Mouse (Mus musculus) limb, embryonic 10.5 days (tissue): ENCODE measurements around the gene Tcte1. TPM values are rescaled to one million over a fixed set of nuclear protein-coding genes. Genes with fewer than 3 reads are reported as not detected.

ENCODE experiments used
- DNase-seq: peaks from one replicate; pipeline ENCODE4 v3.0.0-alpha.2; 2017; ENCODE audit warnings: low spot score
- H3K27ac ChIP-seq: fragments of 300-500 bp; sonication (generic); 2 replicates; pipeline ENCODE4 v1.5.1; 2016; ENCODE audit warnings: mild to moderate bottlenecking
- H3K27me3 ChIP-seq: fragments of 300-500 bp; sonication (generic); 2 replicates; pipeline ENCODE4 v1.6.1; 2016; ENCODE audit warnings: low read depth, mild to moderate bottlenecking; ENCODE audit not compliant: poor library complexity, severe bottlenecking
- H3K36me3 ChIP-seq: fragments of 300-500 bp; sonication (generic); 2 replicates; pipeline ENCODE4 v1.6.1; 2016; ENCODE audit warnings: mild to moderate bottlenecking, moderate library complexity
- H3K4me1 ChIP-seq: fragments of 300-500 bp; sonication (generic); 2 replicates; pipeline ENCODE4 v1.6.1; 2016
- H3K4me3 ChIP-seq: fragments of 300-500 bp; sonication (generic); 2 replicates; pipeline ENCODE4 v1.5.1; 2016; ENCODE audit warnings: mild to moderate bottlenecking, moderate library complexity
- H3K9me3 ChIP-seq: fragments of 300-500 bp; sonication (generic); replicated peaks from 2 replicates; pipeline ENCODE4 v1.6.1; 2016; ENCODE audit warnings: mild to moderate bottlenecking
- WGBS: fragments of 180-500 bp; shearing (Covaris S2); methylation state at CpG from one replicate; pipeline ENCODE4 v1.1.7; 2016; 5-methylcytosine and 5-hydroxymethylcytosine counted together
- polyA plus RNA-seq: library from polyadenylated mRNA; unstranded; fragments of >200 nt; fragmentation: Nextera tagmentation; extraction: Ambion mirVana; gene quantifications from 2 replicates; pipeline ENCODE4 v1.2.1, GENCODE M21; 2016

Tcte1 gene
- polyA plus RNA-seq, 1 experiment from 2014 or later: 1.5 TPM

GRCm38 (mm10) chr17:45498397-45498796 lies 24.8 kb upstream of the Tcte1 start:
- H3K4me3 ChIP-seq: no peak overlapping the region
- no peaks in the 10 kb centered on the region for H3K9me3 ChIP-seq
- no peaks in the 10 kb centered on the region for H3K36me3 ChIP-seq
- no peaks in the 10 kb centered on the region for H3K4me1 ChIP-seq
- no peak for DNase-seq
- no peak overlapping the region for H3K27ac ChIP-seq
- H3K27me3 ChIP-seq: no peaks in the 10 kb centered on the region
- 87% methylated on average over 13 of the region's 13 CpGs for WGBS

GRCm38 (mm10) chr17:45499516-45499915 lies 23.7 kb upstream of the Tcte1 start:
- no peaks in the 10 kb centered on the region for H3K4me1 ChIP-seq
- no peak for DNase-seq
- no peaks in the 10 kb centered on the region for H3K9me3 ChIP-seq
- H3K27me3 ChIP-seq: no peaks in the 10 kb centered on the region
- no peaks in the 10 kb centered on the region for H3K36me3 ChIP-seq
- H3K4me3 ChIP-seq: no peak overlapping the region
- H3K27ac ChIP-seq: no peak overlapping the region
- WGBS: 43% methylated on average over 2 of the region's 2 CpGs

- 43% methylated on average over 4 of the region's 4 CpGs for WGBS
- H3K4me3 ChIP-seq: no peak overlapping the region
- H3K27me3 ChIP-seq: no peaks in the 10 kb centered on the region
- H3K4me1 ChIP-seq: peaks cover under 1% of the 10 kb centered on the region; the same call in 1 of the 2 replicates
- no peak for DNase-seq
- no peaks in the 10 kb centered on the region for H3K9me3 ChIP-seq
- no peaks in the 10 kb centered on the region for H3K36me3 ChIP-seq
- no peak overlapping the region for H3K27ac ChIP-seq
Measured at GRCm38 (mm10) chr17:45500981-45501380, 22.3 kb upstream of the Tcte1 start.

GRCm38 (mm10) chr17:45502324-45502723 lies 20.9 kb upstream of the Tcte1 start:
- WGBS: 67% methylated on average over 4 of the region's 4 CpGs
- peaks cover 12% of the 10 kb centered on the region for H3K4me1 ChIP-seq
- no peaks in the 10 kb centered on the region for H3K27me3 ChIP-seq
- no peaks in the 10 kb centered on the region for H3K9me3 ChIP-seq
- no peak overlapping the region for H3K4me3 ChIP-seq
- DNase-seq: no peak
- H3K27ac ChIP-seq: no peak overlapping the region
- H3K36me3 ChIP-seq: no peaks in the 10 kb centered on the region

- no peaks in the 10 kb centered on the region for H3K9me3 ChIP-seq
- no peak overlapping the region for H3K27ac ChIP-seq
- 70% methylated on average over 5 of the region's 5 CpGs for WGBS
- no peak overlapping the region for H3K4me3 ChIP-seq
- peaks cover 2% of the 10 kb centered on the region for H3K36me3 ChIP-seq
- DNase-seq: no peak
- peaks cover 15% of the 10 kb centered on the region for H3K4me1 ChIP-seq
- H3K27me3 ChIP-seq: no peaks in the 10 kb centered on the region
Measured at GRCm38 (mm10) chr17:45503301-45503973, 19.8 kb upstream of the Tcte1 start.

- peaks cover 26% of the 10 kb centered on the region for H3K36me3 ChIP-seq
- H3K27ac ChIP-seq: no peak overlapping the region
- H3K9me3 ChIP-seq: no peaks in the 10 kb centered on the region
- H3K4me1 ChIP-seq: peaks cover 15% of the 10 kb centered on the region
- DNase-seq: no peak
- WGBS: 73% methylated on average over 6 of the region's 6 CpGs
- H3K4me3 ChIP-seq: no peak overlapping the region
- H3K27me3 ChIP-seq: no peaks in the 10 kb centered on the region
Measured at GRCm38 (mm10) chr17:45505941-45506465, 17.2 kb upstream of the Tcte1 start.

- under 1% methylated on average over 42 of the region's 42 CpGs for WGBS
- H3K36me3 ChIP-seq: peaks cover 33% of the 10 kb centered on the region
- peaks cover 15% of the 10 kb centered on the region for H3K4me1 ChIP-seq
- no peaks in the 10 kb centered on the region for H3K27me3 ChIP-seq
- peak; percentile 96 for DNase-seq
- H3K27ac ChIP-seq: peak within 1 kb of the TSS; percentile 95
- no peaks in the 10 kb centered on the region for H3K9me3 ChIP-seq
- peak within 1 kb of the TSS; percentile 83 for H3K4me3 ChIP-seq
Measured at GRCm38 (mm10) chr17:45506700-45507189, 16.5 kb upstream of the Tcte1 start, which contains the start of gene Aars2. Aars2 (plus strand) TSS chr17:45506841.

GRCm38 (mm10) chr17:45510871-45511270 lies 12.4 kb upstream of the Tcte1 start:
- no peak overlapping the region for H3K27ac ChIP-seq
- no peaks in the 10 kb centered on the region for H3K9me3 ChIP-seq
- H3K27me3 ChIP-seq: no peaks in the 10 kb centered on the region
- no peak for DNase-seq
- WGBS: 90% methylated on average over 4 of the region's 4 CpGs
- H3K36me3 ChIP-seq: peaks cover 46% of the 10 kb centered on the region
- peaks cover 19% of the 10 kb centered on the region for H3K4me1 ChIP-seq
- H3K4me3 ChIP-seq: no peak overlapping the region

GRCm38 (mm10) chr17:45511757-45512156 lies 11.5 kb upstream of the Tcte1 start:
- H3K9me3 ChIP-seq: no peaks in the 10 kb centered on the region
- no peak overlapping the region for H3K27ac ChIP-seq
- DNase-seq: no peak
- peaks cover 10% of the 10 kb centered on the region for H3K4me1 ChIP-seq
- H3K27me3 ChIP-seq: no peaks in the 10 kb centered on the region
- H3K36me3 ChIP-seq: peaks cover 54% of the 10 kb centered on the region
- WGBS: 92% methylated on average over 4 of the region's 4 CpGs
- no peak overlapping the region for H3K4me3 ChIP-seq

- no peak overlapping the region for H3K4me3 ChIP-seq
- no peak for DNase-seq
- peaks cover 8% of the 10 kb centered on the region; the same call in 1 of the 2 replicates for H3K4me1 ChIP-seq
- no peaks in the 10 kb centered on the region for H3K9me3 ChIP-seq
- H3K27ac ChIP-seq: no peak overlapping the region
- H3K36me3 ChIP-seq: peaks cover 70% of the 10 kb centered on the region
- no peaks in the 10 kb centered on the region for H3K27me3 ChIP-seq
- 51% methylated on average over 15 of the region's 15 CpGs for WGBS
Measured at GRCm38 (mm10) chr17:45515204-45515726, 8.0 kb upstream of the Tcte1 start.

GRCm38 (mm10) chr17:45515806-45516205 lies 7.4 kb upstream of the Tcte1 start:
- WGBS: 79% methylated on average over 10 of the region's 10 CpGs
- Histone ChIP-seq H3K4me3 (no peak overlapping the region), H3K4me1 (peaks cover 13% of the 10 kb centered on the region), H3K9me3 (no peaks in the 10 kb centered on the region), H3K27me3 (no peaks in the 10 kb centered on the region), H3K36me3 (peaks cover 70% of the 10 kb centered on the region), H3K27ac (no peak overlapping the region)
- no peak for DNase-seq

- Histone ChIP-seq H3K9me3 (no peaks in the 10 kb centered on the region), H3K4me3 (no peak overlapping the region), H3K27me3 (no peaks in the 10 kb centered on the region), H3K36me3 (peaks cover 67% of the 10 kb centered on the region), H3K27ac (no peak overlapping the region), H3K4me1 (peaks cover 19% of the 10 kb centered on the region)
- DNase-seq: peak; percentile 80
- 57% methylated on average over 8 of the region's 8 CpGs for WGBS
Measured at GRCm38 (mm10) chr17:45516488-45516887, 6.7 kb upstream of the Tcte1 start.

GRCm38 (mm10) chr17:45517135-45517534 lies 6.1 kb upstream of the Tcte1 start:
- peaks cover 65% of the 10 kb centered on the region for H3K36me3 ChIP-seq
- no peaks in the 10 kb centered on the region for H3K27me3 ChIP-seq
- no peak overlapping the region for H3K4me3 ChIP-seq
- no peaks in the 10 kb centered on the region for H3K9me3 ChIP-seq
- DNase-seq: no peak
- WGBS: 93% methylated on average over 21 of the region's 21 CpGs
- H3K27ac ChIP-seq: no peak overlapping the region
- H3K4me1 ChIP-seq: peaks cover 19% of the 10 kb centered on the region
